In genomic region chr6:81975971-81976621, GRCm38 (mm10) we compare ENCODE assay signal across 9 mouse cellular contexts. TPM values are rescaled to one million over a fixed set of nuclear protein-coding genes. Genes with fewer than 3 reads are reported as not detected.
A peak's percentile ranks its signal among the peaks of the same experiment; 100 is the strongest.
DNase-seq lines count a peak whose midpoint lies in the region; ATAC-seq and TF ChIP-seq lines count a peak whose summit lies in the region.
"Had no signal": no experiment of that assay in that cellular context is flagged by ENCODE, and none has a peak within 500 bp of the region (broad histone marks: within the 10 kb centered on the region; RNA-seq: fewer than 3 reads in every experiment).

No protein-coding gene starts in this region.

- H3K4me2 ChIP-seq in heart, postnatal 0 days (ENCODE audit: low read depth, low read length): no peak overlapping the region
- H3K4me2 ChIP-seq in liver, embryonic 14.5 days (ENCODE audit: low read depth): no peak overlapping the region
- no peak overlapping the region for H3K4me2 ChIP-seq in neural tube, embryonic 15.5 days
- H3K4me2 ChIP-seq: embryonic facial prominence, embryonic 12.5 days had no signal

- peak; percentile 64 for DNase-seq in 416B (ENCODE audit: low read depth)
- DNase-seq in embryonic facial prominence, embryonic 10.5 days (ENCODE audit: low spot score): peak; percentile 78
- peak; percentile 69 for DNase-seq in heart, postnatal 0 days (ENCODE audit: low spot score)
- DNase-seq in kidney, postnatal 10 days: peak; percentile 90
- no peak for DNase-seq in liver, embryonic 14.5 days (ENCODE audit: low read depth in 3 of 3, low spot score in 3 of 3)
- DNase-seq in testis, postnatal 14 days (ENCODE audit: low spot score): peak; percentile 40

- H3K27ac ChIP-seq in embryonic facial prominence, embryonic 10.5 days (replicated peaks): no peak overlapping the region
- no peak overlapping the region for H3K27ac ChIP-seq in heart, postnatal 0 days (ENCODE audit: low read depth)
- H3K27ac ChIP-seq in liver, embryonic 14.5 days: no peak overlapping the region
- no peak overlapping the region for H3K27ac ChIP-seq in neural tube, embryonic 15.5 days (replicated peaks)
- H3K27ac ChIP-seq: embryonic facial prominence, embryonic 12.5 days had no signal

- H3K27me3 ChIP-seq in embryonic facial prominence, embryonic 10.5 days (replicated peaks; ENCODE audit: low read depth, poor library complexity, severe bottlenecking): no peaks in the 10 kb centered on the region
- no peaks in the 10 kb centered on the region for H3K27me3 ChIP-seq in heart, postnatal 0 days (ENCODE audit: control insufficient read depth, insufficient read depth, low read length)
- no peaks in the 10 kb centered on the region for H3K27me3 ChIP-seq in liver, embryonic 14.5 days (ENCODE audit: control insufficient read depth, insufficient read depth, low read length)
- no peaks in the 10 kb centered on the region for H3K27me3 ChIP-seq in neural tube, embryonic 15.5 days (replicated peaks)
- H3K27me3 ChIP-seq: embryonic facial prominence, embryonic 12.5 days had no signal

- WGBS in embryonic facial prominence, embryonic 10.5 days: 41% methylated on average over 7 of the region's 7 CpGs
- 30% methylated on average over 7 of the region's 7 CpGs for WGBS in heart, postnatal 0 days
- WGBS in liver, embryonic 14.5 days (ENCODE audit: insufficient replicate concordance): 30% methylated on average over 7 of the region's 7 CpGs
- 36% methylated on average over 7 of the region's 7 CpGs for WGBS in neural tube, embryonic 15.5 days

- no peak for TF ChIP-seq EP300 in heart, postnatal 0 days (IDR thresholded peaks at IDR 0.05; ENCODE audit: low read depth)
- TF ChIP-seq EP300 in liver, embryonic 14.5 days (IDR thresholded peaks at IDR 0.05; ENCODE audit: low read depth): no peak

- no peak overlapping the region for H3K9ac ChIP-seq in heart, postnatal 0 days (replicated peaks; ENCODE audit: low read depth, low read length)
- H3K9ac ChIP-seq in liver, embryonic 14.5 days (replicated peaks): no peak overlapping the region
- H3K9ac ChIP-seq in neural tube, embryonic 15.5 days (replicated peaks): no peak overlapping the region
- H3K9ac ChIP-seq: embryonic facial prominence, embryonic 12.5 days had no signal

- no peaks in the 10 kb centered on the region for H3K4me1 ChIP-seq in embryonic facial prominence, embryonic 10.5 days
- no peaks in the 10 kb centered on the region for H3K4me1 ChIP-seq in heart, postnatal 0 days (ENCODE audit: control insufficient read depth, insufficient read depth)
- no peaks in the 10 kb centered on the region for H3K4me1 ChIP-seq in liver, embryonic 14.5 days (replicated peaks; ENCODE audit: control insufficient read depth in 2 of 2, insufficient read depth in 2 of 2, low read length in 1 of 2)
- H3K4me1 ChIP-seq in neural tube, embryonic 15.5 days: no peaks in the 10 kb centered on the region
- H3K4me1 ChIP-seq: embryonic facial prominence, embryonic 12.5 days had no signal

- TF ChIP-seq CTCF in heart, postnatal 0 days (IDR thresholded peaks at IDR 0.05; ENCODE audit: low read depth): peak; percentile 89
- peak; percentile 80 for TF ChIP-seq CTCF in liver, embryonic 14.5 days (IDR thresholded peaks at IDR 0.05; ENCODE audit: low read depth)

- ATAC-seq in activated CD4-positive, CD25-positive, alpha-beta regulatory T cell, adult 4 months: peak; percentile 68
- ATAC-seq in heart, postnatal 0 days (ENCODE audit: insufficient read depth, low read depth): peak; percentile 58; the same call in 1 of the 2 replicates
- ATAC-seq in liver, embryonic 14.5 days (ENCODE audit: insufficient read depth): no peak
- ATAC-seq in neural tube, embryonic 15.5 days (ENCODE audit: low FRiP score): 0 out of 2 replicates have a peak, but pooled peaks have one; percentile 41

- no peaks in the 10 kb centered on the region for H3K36me3 ChIP-seq in embryonic facial prominence, embryonic 10.5 days (replicated peaks)
- H3K36me3 ChIP-seq in heart, postnatal 0 days (replicated peaks; ENCODE audit: control insufficient read depth, insufficient read depth, low read length): no peaks in the 10 kb centered on the region
- H3K36me3 ChIP-seq in liver, embryonic 14.5 days (replicated peaks; ENCODE audit: control insufficient read depth, insufficient read depth, low read depth): no peaks in the 10 kb centered on the region
- no peaks in the 10 kb centered on the region for H3K36me3 ChIP-seq in neural tube, embryonic 15.5 days
- H3K36me3 ChIP-seq: embryonic facial prominence, embryonic 12.5 days had no signal

- H3K9me3 ChIP-seq in embryonic facial prominence, embryonic 10.5 days: no peaks in the 10 kb centered on the region
- no peaks in the 10 kb centered on the region for H3K9me3 ChIP-seq in heart, postnatal 0 days (replicated peaks; ENCODE audit: control insufficient read depth, low read length)
- no peaks in the 10 kb centered on the region for H3K9me3 ChIP-seq in liver, embryonic 14.5 days (ENCODE audit: control insufficient read depth, low read length)
- H3K9me3 ChIP-seq in neural tube, embryonic 15.5 days (replicated peaks): no peaks in the 10 kb centered on the region
- H3K9me3 ChIP-seq: embryonic facial prominence, embryonic 12.5 days had no signal

- no peak overlapping the region for H3K4me3 ChIP-seq in embryonic facial prominence, embryonic 10.5 days
- no peak overlapping the region for H3K4me3 ChIP-seq in heart, postnatal 0 days (ENCODE audit: low read depth, low read length)
- H3K4me3 ChIP-seq in liver, embryonic 14.5 days (ENCODE audit: insufficient read depth in 1 of 2, low read depth in 2 of 2, low read length in 2 of 2): no peak overlapping the region
- no peak overlapping the region for H3K4me3 ChIP-seq in neural tube, embryonic 15.5 days (replicated peaks)
- H3K4me3 ChIP-seq: embryonic facial prominence, embryonic 12.5 days had no signal

RNA-seq across cellular contexts. Expression of gene Mrpl19, which starts 10.3 kb away (rescaled TPM):
- 10 to 100 TPM; 60.7 to 81.2 TPM for polyA plus RNA-seq in activated CD4-positive, CD25-positive, alpha-beta regulatory T cell, adult 4 months (2017; shearing (Covaris generic))
- polyA plus RNA-seq in embryonic facial prominence, embryonic 10.5 days (2016; fragmentation: Nextera tagmentation; extraction: Ambion mirVana): 65.2 and 67.7 TPM in 2 replicates
- total RNA-seq in heart, postnatal 0 days (2014; rRNA removed; ENCODE audit: low replicate concordance): 6.4 and 21.4 TPM in 2 replicates
- polyA plus RNA-seq in heart, postnatal 0 days (2015; fragmentation: Nextera tagmentation; extraction: Ambion mirVana): 44.2 and 47.3 TPM in 2 replicates
- polyA plus RNA-seq in liver, embryonic 14.5 days (2012; rRNA removed): 3.2 and 5.6 TPM in 2 replicates
- 18.8 and 19.4 TPM in 2 replicates for polyA plus RNA-seq in liver, embryonic 14.5 days (2014; fragmentation: Nextera tagmentation; extraction: Ambion mirVana)
- polyA plus RNA-seq in neural tube, embryonic 15.5 days (2015; fragmentation: Nextera tagmentation; extraction: Ambion mirVana): 40.6 and 46.5 TPM in 2 replicates

RNA-seq across cellular contexts. Expression of gene Gcfc2, which starts 52.6 kb away (rescaled TPM):
- 10 to 100 TPM in 1 of 2 experiments, 1 to 10 TPM in 1; 4.5 to 11.6 TPM for polyA plus RNA-seq in activated CD4-positive, CD25-positive, alpha-beta regulatory T cell, adult 4 months (2017; shearing (Covaris generic))
- 10.7 and 11.9 TPM in 2 replicates for polyA plus RNA-seq in embryonic facial prominence, embryonic 10.5 days (2016; fragmentation: Nextera tagmentation; extraction: Ambion mirVana)
- total RNA-seq in heart, postnatal 0 days (2014; rRNA removed; ENCODE audit: low replicate concordance): 8.2 and 8.9 TPM in 2 replicates
- 1.7 and 2.2 TPM in 2 replicates for polyA plus RNA-seq in heart, postnatal 0 days (2015; fragmentation: Nextera tagmentation; extraction: Ambion mirVana)
- polyA plus RNA-seq in liver, embryonic 14.5 days (2012; rRNA removed): 2.7 and 4.3 TPM in 2 replicates
- 2.5 and 3.1 TPM in 2 replicates for polyA plus RNA-seq in liver, embryonic 14.5 days (2014; fragmentation: Nextera tagmentation; extraction: Ambion mirVana)
- polyA plus RNA-seq in neural tube, embryonic 15.5 days (2015; fragmentation: Nextera tagmentation; extraction: Ambion mirVana): 7.2 and 7.5 TPM in 2 replicates

Comparison
In these comparisons a context has a peak if more than half of its experiments do, and no peak if none do; other contexts are left out.
1. DNase-seq: peak in 416B (single experiment), embryonic facial prominence, embryonic 10.5 days (single experiment), heart, postnatal 0 days (single experiment), kidney, postnatal 10 days (single experiment) and testis, postnatal 14 days (single experiment); none in liver, embryonic 14.5 days (0 of 3).